Mouse (Mus musculus): ENCODE measurements at regions not wholly inside any gene's neighbourhood (a gene's known extent, or its start where the extent isn't known, plus 50 kb on each side); places are given as distances from the start of the nearest gene placed in this dataset.

GRCm38 (mm10) chr6:98482319-98482718 is 139.8 kb upstream of the Gm765 start:
- no peak for DNase-seq (ENCODE audit: low spot score)

DNA sequence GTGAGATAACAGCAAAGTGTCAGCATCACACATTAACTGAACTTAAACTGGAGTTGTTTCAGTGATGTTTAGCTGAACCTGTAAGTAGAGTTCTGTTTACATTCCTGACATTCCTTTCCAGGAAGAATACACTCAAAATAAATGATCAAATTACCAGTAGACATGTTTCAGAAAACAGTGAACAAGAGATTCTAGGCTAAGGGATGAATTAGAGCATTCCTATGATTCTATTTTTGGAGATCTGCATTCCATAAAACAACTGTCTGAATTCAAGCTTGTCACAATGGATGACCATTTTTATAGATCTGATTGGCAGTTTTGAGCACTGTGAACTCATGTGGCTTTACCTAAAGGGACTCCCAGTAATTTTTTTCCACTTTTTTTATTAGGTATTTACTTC is 125.0 kb upstream of the Gm765 start:
- DNase-seq (ENCODE audit: low spot score): no peak

GRCm38 (mm10) chr6:98452277-98452676 is 109.7 kb upstream of the Gm765 start:
- DNase-seq (ENCODE audit: low spot score): no peak

DNA sequence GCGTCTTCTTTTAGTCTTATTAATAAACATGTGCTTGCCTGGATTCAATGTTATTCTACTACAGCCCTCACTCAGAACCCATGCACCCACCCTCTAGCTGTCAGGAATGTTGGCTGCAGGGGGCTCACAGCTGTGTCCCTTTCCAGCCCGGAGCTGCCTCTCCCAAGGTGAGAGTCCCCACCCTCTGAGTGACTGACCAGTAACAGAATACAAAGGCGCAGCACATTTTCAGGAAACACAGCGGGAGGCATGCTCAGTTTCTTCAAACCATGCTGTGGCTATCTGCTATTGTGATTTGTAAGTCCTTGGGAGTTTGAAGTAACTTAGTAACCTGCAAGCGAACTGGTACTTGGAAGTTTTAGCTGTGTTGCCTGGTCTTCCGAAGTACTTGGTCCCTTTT is 93.1 kb upstream of the Gm765 start:
- no peak for DNase-seq (ENCODE audit: low spot score)

DNA sequence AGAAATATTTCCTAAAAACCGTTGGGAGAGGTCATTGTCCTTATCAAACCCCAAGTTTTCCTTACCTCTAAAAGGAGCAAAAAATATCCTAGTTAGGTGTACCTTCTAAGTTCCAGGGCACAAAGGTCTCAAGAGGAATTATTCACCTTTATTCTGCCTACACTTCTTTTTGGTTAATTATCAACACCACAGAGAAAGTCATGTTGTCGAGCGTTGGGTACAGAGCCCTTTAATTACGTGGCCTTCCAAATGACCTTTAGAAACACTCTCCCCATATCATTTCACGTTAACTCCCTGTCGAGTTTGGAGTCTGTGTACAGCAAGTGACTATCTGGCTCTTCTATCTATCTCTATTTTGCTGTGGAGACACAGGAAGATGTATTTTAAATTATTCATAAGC is 90.7 kb upstream of the Gm765 start:
- DNase-seq (ENCODE audit: low spot score): no peak

DNA sequence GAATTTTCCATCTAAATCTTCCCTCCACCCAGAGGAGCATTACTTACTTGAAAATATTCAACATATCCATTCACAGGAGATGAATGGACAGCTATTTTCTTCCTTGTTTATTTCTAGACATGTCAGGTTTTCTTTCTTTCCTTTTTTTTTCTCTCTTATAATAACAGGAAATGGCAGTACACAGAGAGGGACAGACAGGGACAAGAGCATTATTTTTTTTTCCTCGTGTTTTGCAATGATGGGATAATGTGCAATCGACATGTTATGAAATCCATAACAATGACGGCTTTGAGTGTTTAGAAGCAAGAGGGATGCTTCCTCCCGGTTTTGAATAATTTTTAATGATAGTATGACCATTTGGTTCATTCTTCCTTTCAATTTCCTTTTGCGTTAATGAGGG is 86.6 kb upstream of the Gm765 start:
- no peak for DNase-seq (ENCODE audit: low spot score)

- DNase-seq (ENCODE audit: low spot score): no peak
Observed at GRCm38 (mm10) chr6:98402605-98403004, 60.1 kb upstream of the Gm765 start.

GRCm38 (mm10) chr6:98394589-98394988 is 52.0 kb upstream of the Gm765 start:
- no peak for DNase-seq (ENCODE audit: low spot score)
